Mouse (Mus musculus) neural tube, postnatal 0 days (tissue): ENCODE data around the gene Zfp72. TPM values are rescaled to one million over a fixed set of nuclear protein-coding genes. Genes with fewer than 3 reads are reported as not detected.

Experiments used
- microRNA counts: library from miRNA; unstranded; fragments of <30 nt; microRNA quantifications from one replicate; lab custom pipeline; 2015
- microRNA-seq: library from miRNA; unstranded; fragments of <30 nt; microRNA quantifications from one replicate; pipeline ENCODE4, GENCODE M21; 2016
- polyA plus RNA-seq: library from polyadenylated mRNA; unstranded; fragments of >200 nt; fragmentation: Nextera tagmentation; extraction: Ambion mirVana; gene quantifications from 2 replicates; pipeline ENCODE4 v1.2.1, GENCODE M21; 2015

Gene Zfp72
- 4.6 and 6.7 TPM in 2 replicates for polyA plus RNA-seq

DNA sequence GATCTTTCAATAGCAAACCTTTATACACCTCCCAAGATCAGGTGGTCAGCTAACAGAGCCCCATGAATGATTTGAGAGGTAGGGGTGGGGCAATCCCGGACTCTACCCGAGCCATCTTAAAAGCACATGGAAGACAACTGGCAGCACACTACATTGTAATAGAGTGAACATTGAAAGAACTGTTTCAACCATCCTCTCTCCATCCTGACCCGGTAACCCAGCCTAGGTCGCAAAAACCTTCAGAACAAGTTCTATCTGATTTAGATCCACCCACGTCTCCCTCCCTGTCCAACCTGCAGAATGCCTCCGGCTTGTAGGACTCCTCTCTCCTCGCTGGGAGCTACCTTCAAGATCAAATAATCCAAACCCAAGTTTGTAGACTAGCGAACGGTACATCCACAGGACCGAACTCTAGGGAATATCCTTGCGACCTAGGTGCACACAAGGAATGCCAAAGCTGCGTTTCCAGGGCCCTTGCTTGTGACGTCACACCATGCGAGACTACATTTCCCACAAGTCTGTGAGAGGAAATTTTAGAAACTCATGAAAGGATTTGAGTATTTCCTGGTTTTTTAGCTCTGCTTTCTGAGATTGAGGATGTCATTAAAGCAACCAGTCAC lies at the start of gene Zfp72:
Zfp72 (minus strand) TSS at position 466 of the 620 bp plus-strand sequence.

DNA sequence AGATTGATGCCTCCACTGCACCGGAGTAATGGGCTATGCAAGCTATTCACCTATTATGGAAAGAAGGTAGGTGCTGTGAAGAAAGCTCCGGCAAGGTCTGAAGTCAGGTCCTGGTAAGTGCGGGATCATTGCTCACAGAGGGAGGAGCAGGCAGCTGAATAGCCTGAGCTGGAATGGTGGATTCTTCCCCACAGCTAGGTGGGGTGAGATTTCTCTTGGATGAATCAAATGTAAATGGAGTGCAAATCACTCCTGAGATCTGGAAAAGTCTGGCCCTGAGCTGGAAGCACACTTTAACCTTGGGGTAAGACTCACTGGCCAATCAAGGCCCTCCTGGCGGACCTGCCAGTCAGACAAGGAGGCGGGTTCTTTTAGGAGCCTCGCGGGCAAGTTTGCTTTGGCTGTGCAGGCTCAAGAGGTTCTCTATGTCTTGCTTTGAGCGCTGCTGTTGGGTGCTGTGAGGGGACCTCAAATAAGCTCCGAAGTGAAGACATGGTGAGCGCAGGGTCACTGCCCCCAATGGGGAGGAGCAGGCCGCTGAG lies 8.7 kb upstream of the Zfp72 start, which contains the start of gene Ftl1-ps1:
Ftl1-ps1 (plus strand) TSS at position 397 of the 542 bp plus-strand sequence.

DNA sequence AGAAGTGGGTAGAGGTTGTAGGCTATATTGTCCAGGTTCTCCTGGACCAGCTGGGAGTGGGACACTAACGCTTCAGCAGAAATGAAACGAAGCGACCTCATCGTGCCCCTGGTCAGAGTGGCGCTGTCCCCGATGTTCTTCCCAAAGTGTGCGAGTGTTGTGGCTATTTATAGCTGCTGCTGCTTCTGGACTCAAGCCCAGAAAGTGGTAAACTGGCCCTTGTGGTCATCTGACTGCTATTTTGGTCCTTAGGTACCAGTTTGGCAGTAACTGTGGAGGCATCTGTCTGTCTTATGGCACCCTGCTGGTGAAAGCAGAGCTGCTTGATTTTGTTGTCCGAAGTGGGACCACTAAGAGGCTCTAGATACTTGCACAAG lies 26.8 kb downstream of the Zfp72 start, which contains the start of gene Lrrc14b:
Lrrc14b (minus strand) TSS at position 147 of the 377 bp plus-strand sequence.

DNA sequence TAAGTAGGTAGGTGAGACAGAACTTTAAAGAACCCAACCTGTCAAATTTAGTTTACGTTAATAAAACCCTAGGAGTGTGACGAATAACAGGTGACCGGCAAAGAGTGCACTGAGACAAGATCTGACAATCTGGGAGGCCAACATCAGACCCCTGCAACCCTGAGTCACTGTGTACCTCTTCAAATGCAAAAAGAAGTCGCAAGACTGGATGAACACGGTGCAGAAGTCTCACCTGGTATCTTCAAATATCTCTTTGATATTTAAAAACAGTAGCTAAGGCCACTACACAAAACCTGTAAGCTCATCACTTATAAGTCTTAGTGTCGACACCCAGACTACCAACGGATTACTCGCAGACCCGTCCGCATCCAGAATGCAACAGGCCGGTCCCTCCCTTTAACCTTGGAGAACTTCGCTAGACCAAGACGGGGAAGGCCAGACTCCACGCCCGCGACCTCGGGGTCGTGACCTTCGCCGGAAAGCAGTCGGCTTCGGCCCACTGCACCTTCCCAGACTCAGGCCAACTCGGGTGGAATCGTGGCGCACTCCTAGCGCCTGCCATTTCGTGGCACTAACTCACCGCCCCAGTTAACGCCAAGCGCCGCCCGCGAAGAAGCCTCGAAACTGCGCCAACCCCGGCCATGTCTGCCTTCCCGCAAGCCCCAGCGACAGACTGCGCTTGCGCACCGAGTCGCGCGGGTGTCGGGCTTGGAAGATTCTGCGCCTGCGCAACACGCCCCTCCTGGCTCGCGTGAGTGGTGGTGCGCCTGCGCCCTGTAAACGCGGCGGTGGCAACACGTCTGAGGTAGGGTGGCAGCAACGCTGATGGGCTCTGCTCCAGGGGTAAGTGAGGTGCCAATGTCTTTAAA lies 40.8 kb downstream of the Zfp72 start, which contains the start of the genes Sdha and Ccdc127:
Sdha (minus strand) TSS at position 715 of the 869 bp plus-strand sequence.
Ccdc127 (plus strand) TSS at position 744 of the 869 bp plus-strand sequence.

MicroRNAs within 50 kb of the gene (microRNA counts, 519-probe panel; counts per million panel counts)
- 40.5 counts per million for microRNA mmu-miR-692 (lab: Ali Mortazavi, UCI)

Small RNAs within 50 kb of the gene (microRNA-seq; reads per million reads assigned to microRNA genes)
- not detected for gene Mir692-3

Other genes starting within 250 kb of the Zfp72 start
- 103 and 106 TPM in 2 replicates for gene Exoc3, start 182.1 kb downstream of the Zfp72 start, polyA plus RNA-seq
- gene Ahrr, start 98.5 kb downstream of the Zfp72 start, polyA plus RNA-seq, result 0.19 and 0.27 TPM in 2 replicates
- 126 and 133 TPM in 2 replicates for gene Pdcd6, start 73.3 kb downstream of the Zfp72 start, polyA plus RNA-seq
- gene Sdha, start 40.6 kb downstream of the Zfp72 start, polyA plus RNA-seq, result 227 and 241 TPM in 2 replicates
- gene Ccdc127, start 40.5 kb downstream of the Zfp72 start, polyA plus RNA-seq, result 42.8 and 47.8 TPM in 2 replicates
- gene Lrrc14b, start 26.8 kb downstream of the Zfp72 start, polyA plus RNA-seq, result not detected in 2 replicates
- 83.5 and 85.5 TPM in 2 replicates for gene Ftl1-ps1, start 8.9 kb upstream of the Zfp72 start, polyA plus RNA-seq
- gene Zfp825, start 103.2 kb upstream of the Zfp72 start, polyA plus RNA-seq, result 15.7 and 16.3 TPM in 2 replicates
- 7.0 and 10.8 TPM in 2 replicates for gene Erap1, start 248.7 kb upstream of the Zfp72 start, polyA plus RNA-seq